Mouse (Mus musculus): ENCODE data around the gene Actl10.

The Actl10 gene

DNA sequence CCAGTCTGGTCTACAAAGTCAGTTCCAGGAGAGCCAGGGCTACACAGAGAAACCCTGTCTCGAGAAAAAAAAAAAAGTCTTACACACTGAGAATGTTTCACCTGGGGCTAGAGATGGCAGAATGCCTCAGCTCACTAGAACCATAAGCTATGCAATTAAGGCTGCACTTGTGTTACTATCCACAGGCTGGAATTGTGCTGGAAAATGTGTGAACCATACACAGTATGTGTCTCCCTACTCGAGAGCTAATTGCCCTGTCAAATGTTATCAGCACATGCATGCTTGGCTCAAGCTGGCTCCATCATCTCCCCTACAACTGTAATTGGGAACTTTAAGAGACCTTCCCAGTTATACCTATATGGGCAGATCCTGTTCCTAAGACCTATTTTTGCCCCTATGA is 639 bp upstream of the Actl10 start:
- DNase-seq (ENCODE audit: low read depth, low spot score), result no peak

DNA sequence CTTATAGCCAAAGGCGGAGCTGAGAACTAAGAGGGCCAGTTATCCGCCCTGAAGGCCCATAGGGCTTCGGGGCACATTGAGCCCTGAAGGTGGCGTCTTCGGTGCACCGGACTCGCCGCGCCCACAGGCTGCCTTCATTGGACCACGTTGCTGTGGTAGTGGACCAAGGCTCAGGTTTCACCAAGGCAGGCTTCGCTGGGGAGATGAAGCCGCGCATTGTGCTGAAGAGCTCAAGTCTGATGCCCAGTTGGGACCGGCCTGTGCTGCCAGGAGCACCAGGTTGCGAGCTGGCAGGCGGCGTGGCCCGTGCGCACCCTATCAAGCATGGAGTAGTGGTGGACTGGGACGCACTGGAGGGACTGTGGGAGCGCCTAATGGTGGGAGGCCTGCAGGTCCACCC is 351 bp downstream of the Actl10 start:
- DNase-seq (ENCODE audit: low read depth, low spot score), result no peak

DNA sequence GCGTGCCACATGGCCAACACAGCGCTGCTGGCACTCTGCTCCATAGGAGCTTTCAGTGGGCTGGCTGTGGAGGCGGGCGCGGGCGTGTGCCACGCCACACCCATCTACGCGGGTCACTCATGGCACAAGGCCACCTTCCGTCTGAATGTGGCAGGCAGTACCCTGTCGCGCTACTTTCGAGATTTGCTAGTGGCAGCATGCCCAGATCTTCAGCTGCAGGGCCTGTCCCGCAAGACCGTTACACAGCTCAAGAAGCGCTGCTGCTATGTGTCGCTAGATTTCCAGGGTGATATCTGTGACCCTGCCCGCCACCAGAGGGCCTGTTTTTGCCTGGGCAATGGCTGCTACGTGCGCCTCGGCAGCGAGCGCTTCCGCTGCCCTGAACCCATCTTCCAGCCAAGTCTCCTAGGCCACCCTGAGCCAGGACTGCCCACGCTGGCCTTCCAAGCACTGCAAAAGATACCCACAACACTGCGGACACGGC is 890 bp downstream of the Actl10 start:
- DNase-seq (ENCODE audit: low read depth, low spot score), result peak; percentile 23

- no peak for DNase-seq (ENCODE audit: low read depth, low spot score)
Measured at GRCm38 (mm10) chr2:154555235-154555634, 3.7 kb downstream of the Actl10 start.

DNA sequence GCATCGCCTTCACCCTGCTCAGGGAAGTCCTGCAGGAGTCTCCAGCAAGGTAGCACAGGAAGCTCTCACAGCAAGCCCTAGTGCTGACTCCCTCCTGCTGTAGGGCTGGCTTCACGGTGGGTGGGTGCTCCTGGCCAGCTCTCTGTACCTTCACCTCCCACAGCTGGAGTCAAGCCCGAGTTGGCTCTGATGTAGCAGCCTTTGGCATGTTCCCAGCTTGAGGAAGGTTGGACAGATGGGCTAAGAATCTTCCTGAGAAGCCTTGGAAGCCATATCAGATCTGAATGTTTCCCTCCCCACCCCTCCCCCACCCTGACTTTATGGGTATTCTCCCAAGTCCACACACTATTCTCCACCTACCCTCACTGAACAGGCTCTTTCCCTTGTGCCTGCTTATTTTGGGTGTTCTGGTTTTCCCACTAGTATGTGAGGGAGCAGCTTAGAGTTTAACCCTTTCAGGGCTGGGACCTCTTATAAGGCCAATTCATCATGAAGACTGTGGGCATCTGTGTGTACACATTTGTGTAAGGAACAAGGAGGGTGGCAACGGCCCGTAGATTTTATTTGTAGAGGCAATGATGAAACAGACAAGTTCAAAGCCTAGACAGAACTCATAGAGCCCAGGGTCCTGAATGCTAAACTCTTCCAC is 5.7 kb downstream of the Actl10 start:
- peak; percentile 40 for DNase-seq (ENCODE audit: low read depth, low spot score)

DNA sequence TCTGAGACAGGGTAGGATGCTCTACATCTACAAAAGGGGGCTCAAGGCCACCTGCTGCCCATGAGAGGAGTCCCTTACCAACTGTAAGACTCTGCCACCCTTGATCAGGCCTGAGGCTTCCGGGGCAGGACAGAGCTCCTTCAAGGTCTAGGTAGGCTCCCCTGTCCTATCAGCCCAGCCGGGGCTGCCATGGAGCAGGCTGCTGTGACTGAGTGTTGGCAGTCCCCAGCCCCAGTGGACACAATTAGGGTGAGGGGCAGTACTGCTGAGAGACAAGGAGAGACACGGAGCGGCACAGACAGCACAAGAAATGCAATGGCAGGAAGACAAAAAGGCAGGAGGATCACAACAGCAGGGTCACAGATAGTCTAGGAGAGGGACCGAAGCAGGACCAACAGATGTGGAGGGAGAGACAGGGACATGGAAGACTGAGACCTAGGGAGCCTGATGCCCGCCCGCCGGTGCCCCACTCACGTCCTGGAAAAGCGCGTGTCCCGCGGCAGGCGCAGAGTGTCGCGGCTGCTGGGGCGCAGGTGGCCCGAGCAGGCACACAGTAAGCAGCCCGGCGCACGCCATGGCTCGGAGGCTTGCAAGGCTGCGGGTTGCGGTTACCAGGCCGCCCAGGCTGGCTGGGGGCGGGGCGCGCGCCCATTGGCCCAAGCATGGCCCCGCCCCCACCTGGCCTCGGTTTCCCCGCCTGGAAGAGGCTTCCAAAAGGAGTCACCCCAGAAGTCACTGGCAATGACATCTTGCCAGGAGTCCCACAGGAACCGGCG is 6.9 kb downstream of the Actl10 start, which contains the start of gene Necab3:
TSS of gene Necab3 (minus strand) at position 627 of the 776 bp plus-strand sequence.
- no peak for DNase-seq (ENCODE audit: low read depth, low spot score)

DNA sequence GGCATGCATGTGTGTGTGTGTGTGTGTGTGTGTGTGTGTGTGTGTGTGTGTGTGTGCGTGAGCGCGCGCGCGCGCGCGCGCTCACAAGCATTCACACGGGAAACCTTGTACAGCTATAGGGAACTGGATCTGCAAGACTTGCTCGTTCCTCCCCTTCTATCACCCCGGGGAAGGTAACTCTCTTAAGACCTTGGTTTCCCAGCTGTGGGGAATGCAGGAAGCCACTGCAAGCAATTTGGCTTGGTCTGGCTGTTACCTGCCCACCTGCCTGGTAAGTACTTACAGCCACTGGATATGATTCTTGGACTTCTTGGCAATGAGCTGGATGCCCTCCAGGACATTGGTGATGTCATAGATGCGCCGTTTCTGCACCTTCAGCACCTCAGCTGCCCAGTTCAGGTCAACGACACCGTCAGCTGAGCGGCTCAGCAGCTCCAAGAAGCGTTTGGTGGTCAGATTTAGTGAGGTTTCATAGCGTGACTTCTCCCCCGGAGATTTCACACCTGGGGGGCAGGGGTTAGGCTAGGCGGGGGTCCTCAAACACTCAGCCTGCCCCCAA is 12.1 kb downstream of the Actl10 start:
- no peak for DNase-seq (ENCODE audit: low read depth, low spot score)

GRCm38 (mm10) chr2:154565562-154565961 is 14.0 kb downstream of the Actl10 start:
- no peak for DNase-seq (ENCODE audit: low read depth, low spot score)

GRCm38 (mm10) chr2:154566641-154567040 is 15.1 kb downstream of the Actl10 start:
- no peak for DNase-seq (ENCODE audit: low read depth, low spot score)

- peak; percentile 38 for DNase-seq (ENCODE audit: low read depth, low spot score)
Measured at GRCm38 (mm10) chr2:154567766-154568165, 16.2 kb downstream of the Actl10 start.

DNA sequence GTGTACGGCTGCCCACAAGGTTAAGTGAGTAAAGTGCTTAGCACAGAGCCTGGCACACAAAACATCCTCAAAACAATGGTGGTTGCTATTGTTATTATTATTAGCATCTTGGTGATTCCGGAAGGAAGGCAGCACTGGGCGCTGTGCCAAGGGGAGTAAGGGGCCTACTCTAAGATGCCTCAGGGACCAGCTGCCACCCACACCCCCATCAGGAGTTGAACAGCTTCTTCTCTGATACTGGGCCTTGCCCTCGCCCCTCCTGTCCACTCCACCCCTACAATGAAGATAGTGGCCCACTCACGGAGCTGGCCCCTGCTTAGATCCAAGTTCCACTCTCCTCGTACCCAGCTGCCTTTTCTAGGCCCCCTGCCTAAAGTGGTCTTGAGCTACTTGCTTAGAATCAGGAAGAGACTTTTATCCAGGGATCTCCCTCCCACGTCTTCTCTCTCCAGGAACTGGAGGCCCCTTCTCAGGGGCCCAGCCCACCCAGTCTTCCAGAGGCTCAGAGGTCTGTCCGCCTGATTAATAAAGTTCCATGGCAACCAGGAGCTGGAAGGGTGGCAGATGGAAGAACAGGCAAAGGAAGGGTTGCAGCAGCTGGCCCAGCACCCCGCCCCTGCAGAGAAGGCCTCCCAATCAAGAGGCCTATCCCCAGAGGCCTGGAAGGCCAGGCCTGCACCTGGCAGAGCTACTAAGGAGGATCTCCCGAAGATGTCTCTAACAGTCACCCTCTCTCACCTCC is 16.9 kb downstream of the Actl10 start:
- peak; percentile 56 for DNase-seq (ENCODE audit: low read depth, low spot score)

GRCm38 (mm10) chr2:154569071-154569748 is 17.6 kb downstream of the Actl10 start:
- DNase-seq (ENCODE audit: low read depth, low spot score), result peak; percentile 79

GRCm38 (mm10) chr2:154569836-154570286 is 18.3 kb downstream of the Actl10 start, which contains the start of gene E2f1:
Gene E2f1, minus strand, starts transcription at chr2:154569892.
- DNase-seq (ENCODE audit: low read depth, low spot score), result peak; percentile 96

DNA sequence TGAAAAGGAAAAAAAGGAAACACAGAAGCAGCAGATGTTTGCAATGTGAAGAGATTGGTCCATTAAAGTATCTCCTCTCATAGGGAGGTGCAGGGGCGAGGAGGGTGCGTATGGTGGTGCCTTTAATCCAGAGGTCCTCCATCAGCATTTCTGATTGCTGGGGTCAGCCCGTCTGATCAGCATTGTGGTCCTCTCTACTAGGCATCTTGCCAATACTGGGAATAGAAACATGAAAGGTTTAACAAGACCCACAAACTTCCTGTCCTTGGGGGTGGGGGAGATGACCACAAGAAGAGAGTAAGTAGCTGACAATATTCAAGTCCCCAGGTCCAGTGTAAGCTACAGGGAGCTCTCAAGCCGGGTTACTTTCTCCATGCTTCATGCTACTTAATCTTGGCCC is 19.1 kb downstream of the Actl10 start:
- peak; percentile 51 for DNase-seq (ENCODE audit: low read depth, low spot score)

- peak; percentile 57 for DNase-seq (ENCODE audit: low read depth, low spot score)
Measured at GRCm38 (mm10) chr2:154571266-154571665, 19.7 kb downstream of the Actl10 start.

GRCm38 (mm10) chr2:154571976-154572375 is 20.4 kb downstream of the Actl10 start:
- DNase-seq (ENCODE audit: low read depth, low spot score), result peak; percentile 64

DNA sequence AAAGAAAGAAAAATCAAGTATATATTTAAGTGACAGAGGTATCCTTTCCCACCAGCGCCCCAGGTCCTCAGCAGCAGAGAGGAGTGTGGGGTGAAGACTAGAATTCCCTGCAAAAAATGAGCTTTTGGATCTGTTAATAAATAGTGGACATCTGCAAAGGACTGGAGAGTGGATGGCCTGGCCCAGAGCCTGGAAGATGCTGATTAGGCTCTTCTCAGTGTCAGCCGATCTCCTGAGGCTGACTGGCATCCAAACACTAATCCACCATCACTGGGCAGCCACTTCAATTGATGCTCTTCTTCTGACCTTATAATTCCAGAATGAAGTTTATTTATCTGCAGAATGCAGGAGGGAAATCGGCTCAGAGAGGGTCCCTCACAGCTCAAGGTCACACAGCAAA is 21.4 kb downstream of the Actl10 start:
- DNase-seq (ENCODE audit: low read depth, low spot score), result no peak

DNA sequence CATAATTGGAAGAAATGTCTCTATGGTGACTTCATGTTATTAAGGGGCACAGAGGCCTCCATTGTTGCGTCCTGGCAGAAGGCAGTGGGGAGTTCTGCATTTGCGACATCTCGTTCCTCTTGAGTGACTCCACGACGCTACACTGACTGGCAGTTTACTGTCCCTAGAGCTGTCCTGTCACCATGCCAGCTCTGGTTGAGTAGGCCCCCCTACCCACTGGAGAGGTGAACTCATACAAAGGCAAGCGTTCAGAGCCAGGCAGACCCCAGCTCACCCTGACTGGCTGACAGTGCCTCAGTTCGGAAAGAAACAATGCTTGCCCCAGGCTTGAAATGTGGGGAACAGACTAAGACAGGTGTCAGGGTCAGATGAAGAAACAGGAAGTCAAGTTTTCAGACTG is 22.7 kb downstream of the Actl10 start:
- no peak for DNase-seq (ENCODE audit: low read depth, low spot score)

DNA sequence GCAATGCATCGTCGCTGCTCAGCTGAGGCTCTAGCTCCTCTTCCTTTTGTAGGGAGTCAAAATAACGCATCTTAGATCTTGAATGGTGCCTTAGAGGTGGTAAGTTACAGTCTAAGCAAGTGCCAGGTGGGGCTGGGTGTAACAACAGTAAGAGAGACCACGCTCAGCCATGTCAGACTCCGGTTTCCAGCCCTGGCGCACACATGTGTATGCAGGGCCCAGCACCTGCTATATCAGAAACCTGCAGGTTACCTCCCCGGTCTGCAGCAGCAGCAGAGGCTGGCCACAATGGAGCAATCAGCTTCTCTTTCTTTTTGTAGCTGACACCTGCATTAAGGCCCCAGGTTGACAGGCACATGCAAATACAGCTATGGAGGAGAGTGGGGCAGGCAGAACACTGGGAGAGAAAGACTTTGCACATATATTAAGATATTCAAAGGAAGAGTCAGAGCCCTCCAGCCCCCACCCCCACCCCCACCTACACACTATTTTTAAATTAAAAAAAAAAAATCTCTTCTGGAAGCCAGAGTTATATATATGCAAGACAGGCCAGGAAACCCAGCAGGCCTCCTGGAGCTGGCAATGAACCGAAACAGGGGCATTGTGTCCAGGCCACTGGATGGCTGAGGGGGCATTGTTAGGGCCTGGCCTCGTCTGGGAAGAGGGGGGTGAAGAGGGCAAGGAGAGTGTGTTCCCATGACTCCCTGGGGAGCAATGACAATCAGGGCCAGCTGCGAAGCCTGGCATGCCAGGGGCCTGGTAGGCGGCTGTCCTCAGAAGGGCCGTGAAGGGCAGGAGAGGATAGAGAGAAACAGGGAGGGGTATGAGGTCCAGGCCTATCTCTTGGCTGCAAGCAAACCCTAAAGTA is 25.5 kb downstream of the Actl10 start:
- DNase-seq (ENCODE audit: low read depth, low spot score), result no peak

- DNase-seq (ENCODE audit: low read depth, low spot score), result no peak
Measured at GRCm38 (mm10) chr2:154577744-154578067, 26.1 kb downstream of the Actl10 start.
